Mouse (Mus musculus): ENCODE measurements around the gene Ntm.

GRCm38 (mm10) chr9:29759940-29760339 is 203.0 kb downstream of the Ntm start:
- TF ChIP-seq CTCF (IDR thresholded peaks at IDR 0.05) (no peak), POLR2A (IDR thresholded peaks at IDR 0.05; ENCODE audit: insufficient read depth, low read depth, low read length) (no peak)

Measured in heart, adult 2 months (tissue).